In genomic region chr2:30128789-30129188, GRCm38 (mm10) we compare ENCODE assay signal across 8 mouse cellular contexts. TPM values are rescaled to one million over a fixed set of nuclear protein-coding genes. Genes with fewer than 3 reads are reported as not detected.
DNase-seq lines count a peak whose midpoint lies in the region; ATAC-seq and TF ChIP-seq lines count a peak whose summit lies in the region.

No protein-coding gene starts in this region.

- no peak overlapping the region for H3K4me2 ChIP-seq in lung, embryonic 14.5 days

- H3K4me3 ChIP-seq in gastrocnemius, adult 2 months, result no peak overlapping the region
- no peak overlapping the region for H3K4me3 ChIP-seq in lung, embryonic 14.5 days (ENCODE audit: low read depth, low read length)
- no peak overlapping the region for H3K4me3 ChIP-seq in lung, adult 2 months (replicated peaks; ENCODE audit: extremely low read depth, low read depth, low read length)

- no peaks in the 10 kb centered on the region for H3K36me3 ChIP-seq in lung, embryonic 14.5 days (ENCODE audit: insufficient read depth)

- DNase-seq in gastrocnemius, adult 2 months, result no peak
- no peak for DNase-seq in gastrocnemius, postnatal 4 days (ENCODE audit: low spot score in 2 of 2)
- peak; percentile 83 for DNase-seq in lung, embryonic 14.5 days
- DNase-seq in lung, adult 2 months, result no peak
- DNase-seq in ZHBTc4 (ENCODE audit: low read depth, low spot score), result peak; percentile 71
- DNase-seq in frontal cortex, postnatal 10 days (ENCODE audit: low spot score in 2 of 2), result no peak
- DNase-seq in cerebellum, postnatal 4 days (ENCODE audit: low spot score in 2 of 2), result no peak

- no peaks in the 10 kb centered on the region; the same call in 1 of the 2 replicates for H3K4me1 ChIP-seq in lung, embryonic 14.5 days (ENCODE audit: insufficient read depth)
- H3K4me1 ChIP-seq in lung, adult 2 months (ENCODE audit: control insufficient read depth, insufficient read depth, low read length), result 0 out of 2 replicates have a peak, but pooled peaks cover 3% of the 10 kb centered on the region

- H3K9ac ChIP-seq in lung, embryonic 14.5 days, result no peak overlapping the region

- 39% methylated on average over 2 of the region's 2 CpGs for WGBS in lung, embryonic 14.5 days
- WGBS in lung, adult 2 months, result 31% methylated on average over 2 of the region's 2 CpGs

- intact Hi-C loops in gastrocnemius, adult 2 months (cut with DNase I), result loop anchor here (1.0 kb wide), 1 partner anchor 34 kb away; no protein-coding TSS in a partner anchor

- H3K27me3 ChIP-seq in lung, embryonic 14.5 days (ENCODE audit: insufficient read depth, low read length), result no peaks in the 10 kb centered on the region

- no peaks in the 10 kb centered on the region for H3K9me3 ChIP-seq in lung, embryonic 14.5 days (ENCODE audit: low read depth, low read length)

- TF ChIP-seq CTCF in gastrocnemius, adult 2 months (IDR thresholded peaks at IDR 0.05), result peak; percentile 86
- TF ChIP-seq CTCF in lung, embryonic 14.5 days (IDR thresholded peaks at IDR 0.05; ENCODE audit: low read depth), result peak; percentile 76
- TF ChIP-seq CTCF in lung, adult 2 months (IDR thresholded peaks at IDR 0.05; ENCODE audit: insufficient read depth, low read length), result no peak

- no peak for ATAC-seq in lung, embryonic 14.5 days (ENCODE audit: insufficient read depth)
- 0 out of 2 replicates have a peak, but pooled peaks have one; percentile 19 for ATAC-seq in megakaryocyte progenitor cell, adult 5-6 weeks (replicated peaks; ENCODE audit: poor library complexity)

- no peak overlapping the region for H3K27ac ChIP-seq in gastrocnemius, adult 2 months
- H3K27ac ChIP-seq in lung, embryonic 14.5 days (ENCODE audit: low read depth), result no peak overlapping the region

- TF ChIP-seq POLR2A in lung, adult 2 months (IDR thresholded peaks at IDR 0.05; ENCODE audit: borderline replicate concordance, extremely low read depth, low read depth, low read length), result no peak

RNA-seq across cellular contexts. Expression of gene Zer1, which starts 4.4 kb away (rescaled TPM):
- total RNA-seq in gastrocnemius, adult 2 months (2021), result 10 to 100 TPM; 23.1 to 25.2 TPM
- 10 to 100 TPM; 24.6 to 27.1 TPM for total RNA-seq in gastrocnemius, postnatal 4 days (2021)
- polyA plus RNA-seq in lung, embryonic 14.5 days (2014; fragmentation: Nextera tagmentation; extraction: Ambion mirVana), result 8.8 and 8.9 TPM in 2 replicates
- polyA plus RNA-seq in lung, adult 2 months (2012; rRNA removed), result 52.0 and 56.6 TPM in 2 replicates
- total RNA-seq in megakaryocyte progenitor cell, adult 5-6 weeks (2015), result 8.8 and 9.4 TPM in 2 replicates
- total RNA-seq in megakaryocyte progenitor cell, adult 5-6 weeks (2017), result 6.9 and 7.9 TPM in 2 replicates

RNA-seq across cellular contexts. Expression of gene Tbc1d13, which starts 4.8 kb away (rescaled TPM):
- total RNA-seq in gastrocnemius, adult 2 months (2021), result 10 to 100 TPM; 12.9 to 17.5 TPM
- total RNA-seq in gastrocnemius, postnatal 4 days (2021), result 10 to 100 TPM; 24.7 to 26.2 TPM
- polyA plus RNA-seq in lung, embryonic 14.5 days (2014; fragmentation: Nextera tagmentation; extraction: Ambion mirVana), result 10.9 and 12.3 TPM in 2 replicates
- polyA plus RNA-seq in lung, adult 2 months (2012; rRNA removed), result 43.3 and 56.6 TPM in 2 replicates
- 28.8 and 29.0 TPM in 2 replicates for total RNA-seq in megakaryocyte progenitor cell, adult 5-6 weeks (2015)
- 47.2 and 65.0 TPM in 2 replicates for total RNA-seq in megakaryocyte progenitor cell, adult 5-6 weeks (2017)

RNA-seq across cellular contexts. Expression of gene Zdhhc12, which starts 35.3 kb away (rescaled TPM):
- 1 to 10 TPM; 2.0 to 3.5 TPM for total RNA-seq in gastrocnemius, adult 2 months (2021)
- 1 to 10 TPM; 4.5 to 5.7 TPM for total RNA-seq in gastrocnemius, postnatal 4 days (2021)
- 28.5 and 31.5 TPM in 2 replicates for polyA plus RNA-seq in lung, embryonic 14.5 days (2014; fragmentation: Nextera tagmentation; extraction: Ambion mirVana)
- 63.0 and 65.3 TPM in 2 replicates for polyA plus RNA-seq in lung, adult 2 months (2012; rRNA removed)
- 17.4 and 18.2 TPM in 2 replicates for total RNA-seq in megakaryocyte progenitor cell, adult 5-6 weeks (2015)
- total RNA-seq in megakaryocyte progenitor cell, adult 5-6 weeks (2017), result 10.7 and 13.3 TPM in 2 replicates

RNA-seq across cellular contexts. Expression of gene Endog, which starts 42.5 kb away (rescaled TPM):
- total RNA-seq in gastrocnemius, adult 2 months (2021), result 10 to 100 TPM; 50.8 to 67.6 TPM
- total RNA-seq in gastrocnemius, postnatal 4 days (2021), result 10 to 100 TPM; 26.3 to 27.6 TPM
- 18.4 and 19.7 TPM in 2 replicates for polyA plus RNA-seq in lung, embryonic 14.5 days (2014; fragmentation: Nextera tagmentation; extraction: Ambion mirVana)
- 58.1 and 87.9 TPM in 2 replicates for polyA plus RNA-seq in lung, adult 2 months (2012; rRNA removed)
- 10.2 and 12.7 TPM in 2 replicates for total RNA-seq in megakaryocyte progenitor cell, adult 5-6 weeks (2015)
- 4.0 and 11.6 TPM in 2 replicates for total RNA-seq in megakaryocyte progenitor cell, adult 5-6 weeks (2017)

RNA-seq across cellular contexts. Expression of gene Spout1, which starts 49.5 kb away (rescaled TPM):
- 1 to 10 TPM; 4.2 to 4.5 TPM for total RNA-seq in gastrocnemius, adult 2 months (2021)
- total RNA-seq in gastrocnemius, postnatal 4 days (2021), result 10 to 100 TPM; 11.9 to 13.6 TPM
- 67.1 and 72.6 TPM in 2 replicates for polyA plus RNA-seq in lung, embryonic 14.5 days (2014; fragmentation: Nextera tagmentation; extraction: Ambion mirVana)
- 18.3 and 18.8 TPM in 2 replicates for polyA plus RNA-seq in lung, adult 2 months (2012; rRNA removed)
- 21.5 and 28.3 TPM in 2 replicates for total RNA-seq in megakaryocyte progenitor cell, adult 5-6 weeks (2015)
- 40.1 and 44.2 TPM in 2 replicates for total RNA-seq in megakaryocyte progenitor cell, adult 5-6 weeks (2017)

Comparison
In these comparisons a context has a peak if more than half of its experiments do, and no peak if none do; other contexts are left out.
1. DNase-seq: peak in lung, embryonic 14.5 days (single experiment) and ZHBTc4 (single experiment); none in gastrocnemius, adult 2 months (single experiment), gastrocnemius, postnatal 4 days (0 of 2), lung, adult 2 months (single experiment), frontal cortex, postnatal 10 days (0 of 2) and cerebellum, postnatal 4 days (0 of 2).